Mouse (Mus musculus) MN1 (cell line): ENCODE data around the gene Hic1.
"Not testable (repeated sequence)": the region's sequence is repeated elsewhere in the genome, so short reads cannot be mapped to it uniquely, and the experiment has no call there.

Experiments used
- DNase-seq: peaks from one replicate; pipeline ENCODE4 v3.0.0-alpha.2; 2016; ENCODE audit warnings: low spot score

Hic1 gene

GRCm38 (mm10) chr11:75192336-75193214 lies 23.3 kb upstream of the Hic1 start:
- DNase-seq, result peak; percentile 83

DNA sequence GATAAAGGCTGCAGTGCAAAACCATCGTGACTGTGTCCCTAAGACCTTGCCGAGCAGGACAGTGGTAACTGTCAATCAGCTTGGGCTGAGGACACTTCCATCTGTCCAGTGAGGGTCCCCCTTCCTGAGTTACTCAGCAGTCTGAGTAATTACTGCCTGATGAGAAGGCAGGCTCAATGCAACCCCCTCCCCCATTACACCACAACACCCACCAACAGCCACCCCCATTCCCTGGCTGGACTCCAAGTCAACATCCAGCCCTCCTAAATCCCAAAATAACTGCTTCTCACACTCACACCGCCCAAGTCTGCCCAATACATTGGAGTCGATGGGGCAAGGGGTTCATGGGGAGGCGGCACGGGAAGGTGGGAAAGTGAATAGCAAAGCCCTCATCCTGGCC lies 22.5 kb upstream of the Hic1 start:
- DNase-seq, result no peak

GRCm38 (mm10) chr11:75190905-75191441 lies 21.7 kb upstream of the Hic1 start, which contains the start of gene Dph1:
TSS of gene Dph1 (minus strand) at chr11:75191241.
- DNase-seq, result no peak

GRCm38 (mm10) chr11:75190371-75190724 lies 21.0 kb upstream of the Hic1 start:
- peak; percentile 95 for DNase-seq

DNA sequence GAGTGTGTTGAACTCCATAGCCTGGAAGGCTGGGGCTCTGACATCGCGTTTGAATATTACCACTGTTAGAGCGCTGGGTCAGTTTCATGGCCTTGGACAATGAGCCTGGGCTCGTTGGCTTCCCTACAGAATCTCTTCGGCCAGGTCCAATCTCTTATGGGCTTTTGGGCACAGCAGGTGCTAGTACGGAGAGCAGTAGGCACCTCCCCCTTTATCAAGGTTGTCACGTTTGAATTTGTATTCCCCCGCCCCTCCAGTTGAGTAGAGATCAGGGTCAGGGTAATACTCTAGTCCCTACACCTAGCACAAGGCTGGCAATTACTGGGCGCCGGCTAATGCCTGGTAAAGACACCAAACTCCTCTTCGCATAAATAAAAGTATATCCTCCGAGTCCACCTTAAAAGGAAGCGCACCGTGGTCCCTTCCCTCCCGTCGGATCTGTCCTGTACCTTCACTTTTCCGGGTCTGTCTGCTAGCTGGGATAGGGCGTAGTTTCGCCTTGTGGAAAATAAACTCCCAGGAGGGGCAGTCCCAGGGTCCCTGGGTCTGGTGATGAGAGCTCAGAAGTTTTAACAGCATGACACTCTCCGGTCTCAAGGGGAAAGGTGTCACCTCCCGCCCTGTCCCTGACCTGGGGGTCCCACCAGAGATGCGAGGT lies 20.5 kb upstream of the Hic1 start:
- peak; percentile 49 for DNase-seq

GRCm38 (mm10) chr11:75184986-75185385 lies 15.7 kb upstream of the Hic1 start:
- peak; percentile 36 for DNase-seq

DNA sequence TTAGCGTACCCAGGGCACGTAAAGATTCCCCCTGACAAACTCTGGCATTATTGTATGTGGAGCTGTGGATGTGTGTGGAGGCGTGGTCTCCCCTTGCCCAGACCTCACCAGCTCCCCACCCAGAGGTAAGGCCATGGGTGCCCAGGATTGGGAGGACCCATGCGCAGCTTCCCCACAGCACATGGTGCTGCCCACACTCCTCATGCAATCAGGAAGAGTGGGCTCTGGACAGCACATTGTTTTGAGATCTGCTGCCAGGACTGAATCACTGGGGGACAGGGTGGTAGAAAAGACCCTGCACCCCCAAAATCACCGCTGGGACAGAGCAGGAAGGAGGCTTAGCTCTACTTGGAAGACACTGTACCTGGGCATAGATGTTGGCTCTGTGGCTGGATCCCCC lies 15.3 kb upstream of the Hic1 start:
- no peak for DNase-seq

DNA sequence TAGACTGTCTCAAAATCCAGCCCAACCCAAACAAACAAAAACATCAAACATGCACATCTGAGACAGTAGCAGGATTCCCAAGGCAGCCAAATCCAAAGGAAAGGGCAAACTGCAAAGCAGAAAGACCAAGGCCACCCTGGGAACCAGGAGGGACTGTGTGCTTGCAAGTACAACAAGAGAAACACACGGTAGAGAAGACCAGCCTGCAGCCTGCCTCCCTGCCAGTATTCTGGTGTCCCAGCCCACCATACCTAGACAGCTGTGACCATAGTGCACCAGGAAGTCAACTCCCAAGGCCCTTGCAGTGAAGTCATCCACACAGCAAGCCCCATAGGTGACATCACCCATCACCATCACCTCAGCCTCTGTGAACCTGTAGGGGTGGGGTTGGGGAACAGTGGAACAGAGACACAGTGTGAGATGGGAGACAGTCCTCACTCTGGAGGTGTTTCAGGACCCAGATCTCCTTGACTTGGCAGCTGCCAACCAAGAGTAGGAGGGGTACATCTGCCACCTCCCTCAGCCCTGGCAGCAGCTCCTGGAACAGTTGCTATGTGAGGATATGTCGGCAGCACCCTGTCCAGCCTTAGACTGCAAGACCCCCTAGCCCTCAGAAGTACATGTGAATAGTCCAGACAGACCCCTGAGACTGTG lies 14.7 kb upstream of the Hic1 start:
- DNase-seq, result no peak

DNA sequence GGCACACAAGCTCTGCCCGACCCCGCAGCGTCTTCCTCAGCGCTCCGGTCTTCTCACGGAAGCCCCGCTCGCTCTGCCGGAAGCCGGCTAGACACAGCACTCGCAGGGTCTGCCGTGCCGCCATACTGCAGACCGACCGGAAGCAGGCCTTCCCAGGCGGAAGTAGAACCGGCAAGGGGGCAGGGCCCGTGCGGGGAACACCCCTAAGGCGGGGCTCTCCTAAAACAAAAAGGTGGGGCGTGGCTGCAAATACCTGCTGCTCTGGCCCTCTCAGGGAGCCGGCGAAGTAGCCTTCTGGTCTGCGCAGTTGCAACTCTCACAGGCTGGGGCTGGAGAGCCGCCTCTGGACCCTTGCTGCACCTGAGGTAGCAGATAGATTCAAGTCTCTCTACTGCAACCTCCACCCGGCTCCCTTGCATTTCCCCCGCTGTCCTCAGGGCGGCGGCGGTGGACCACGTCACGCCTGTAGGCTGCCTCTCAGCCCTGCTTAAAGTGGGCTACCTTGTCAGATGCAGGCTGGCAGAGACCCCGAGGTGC lies 9.4 kb upstream of the Hic1 start, which contains the start of gene Ovca2:
Ovca2 (minus strand) TSS at position 164 of the 537 bp plus-strand sequence.
- peak; percentile 46 for DNase-seq

- DNase-seq, result no peak
Observed at GRCm38 (mm10) chr11:75178011-75178410, 8.7 kb upstream of the Hic1 start.

DNA sequence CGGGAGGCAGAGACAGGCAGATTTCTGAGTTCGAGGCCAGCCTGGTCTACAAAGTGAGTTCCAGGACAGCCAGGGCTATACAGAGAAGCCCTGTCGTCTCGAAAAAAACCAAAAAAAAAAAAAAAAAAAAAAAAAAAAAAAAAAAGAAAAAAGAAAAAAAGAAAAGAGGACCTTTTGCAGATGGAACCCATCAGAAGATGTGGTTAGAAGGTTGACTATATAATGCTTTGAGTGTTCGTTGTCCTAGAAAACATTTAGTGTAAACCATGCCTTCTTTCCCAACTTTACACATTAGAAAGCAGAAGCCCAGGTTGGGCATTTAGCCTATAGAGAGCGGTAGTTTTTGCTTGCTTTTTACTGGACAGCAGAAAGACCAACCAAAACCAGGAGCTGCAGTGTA lies 5.3 kb upstream of the Hic1 start:
- not testable (repeated sequence) for DNase-seq

DNA sequence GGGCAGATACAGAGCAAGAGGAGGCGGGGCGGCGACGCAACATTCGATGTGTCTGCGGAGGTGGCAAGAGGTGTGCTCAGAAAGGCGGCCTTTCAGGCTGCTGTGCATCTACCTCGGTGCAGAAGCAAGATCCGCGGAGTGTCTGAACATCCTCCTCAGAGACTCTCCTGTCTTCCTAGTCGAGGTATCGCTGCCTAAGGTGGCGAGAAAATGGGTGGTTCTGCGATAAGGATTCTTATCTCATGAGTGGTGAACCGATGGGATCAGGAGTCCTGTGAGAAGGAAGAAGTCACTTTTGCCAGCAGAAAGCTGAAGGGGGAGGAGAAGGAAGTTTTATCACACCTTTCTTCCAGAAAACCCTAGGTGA lies 4.5 kb upstream of the Hic1 start:
- DNase-seq, result no peak

GRCm38 (mm10) chr11:75173095-75173798 lies 3.9 kb upstream of the Hic1 start:
- peak; percentile 92 for DNase-seq

GRCm38 (mm10) chr11:75172151-75173094 lies 3.1 kb upstream of the Hic1 start:
- DNase-seq, result peak; percentile 79

GRCm38 (mm10) chr11:75171186-75171865 lies 2.0 kb upstream of the Hic1 start:
- no peak for DNase-seq

GRCm38 (mm10) chr11:75170136-75170751 lies 925 bp upstream of the Hic1 start:
- peak; percentile 86 for DNase-seq

DNA sequence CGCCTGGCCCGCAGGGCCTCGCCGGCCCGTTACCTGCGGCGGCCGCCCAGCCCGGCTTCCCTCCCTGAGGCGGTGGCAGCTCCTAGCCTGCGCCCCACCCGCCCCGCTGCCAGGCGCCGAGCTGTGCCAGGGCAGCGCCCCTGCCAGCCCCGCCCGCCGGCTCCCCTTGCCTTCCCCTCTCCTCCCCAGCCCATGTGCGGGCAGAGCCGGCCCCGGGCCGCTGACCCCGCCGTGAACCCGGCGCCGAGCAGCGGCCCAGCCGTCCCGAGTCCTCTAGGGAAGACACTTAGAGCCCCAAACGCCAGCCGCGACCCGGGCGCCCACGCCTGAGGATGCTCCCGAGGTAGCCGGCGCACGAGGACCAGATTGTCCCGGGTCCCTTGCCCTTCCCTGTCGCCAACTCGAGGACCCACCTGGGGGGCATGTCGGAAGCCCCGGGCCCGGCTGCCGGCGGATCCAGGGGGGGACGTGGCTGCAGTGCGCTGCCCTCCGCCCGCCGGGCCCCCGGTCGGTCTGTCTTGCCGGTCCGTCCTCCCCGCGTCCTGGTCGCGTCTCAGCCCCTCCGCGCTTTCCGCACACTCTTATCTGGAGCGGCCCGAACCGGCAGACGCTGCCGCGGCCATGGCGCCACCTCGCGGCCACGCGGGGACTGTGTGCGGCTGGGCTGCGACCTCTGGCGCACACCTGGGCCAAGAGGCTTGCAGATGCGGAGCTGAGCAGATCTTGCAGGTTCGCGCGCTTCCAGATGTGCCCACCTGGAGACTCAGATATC lies 543 bp downstream of the Hic1 start:
- DNase-seq, result no peak
